Mouse (Mus musculus) intestine, postnatal 0 days (tissue): Measurements from ENCODE around the gene Lyplal1. TPM values are rescaled to one million over a fixed set of nuclear protein-coding genes. Genes with fewer than 3 reads are reported as not detected.

ENCODE experiments used
- ATAC-seq: fragments of 200-750 bp; cut with Nextera tagmentation; 2 replicates; pipeline ENCODE4 v1.8.0; 2017; ENCODE audit warnings: mild to moderate bottlenecking, moderate TSS enrichment, moderate library complexity
- H3K27ac ChIP-seq: fragments of 300-500 bp; sonication (generic); 2 replicates; pipeline ENCODE4 v1.5.1; 2014; ENCODE audit warnings: mild to moderate bottlenecking, low read depth, low read length, moderate library complexity
- H3K27me3 ChIP-seq: fragments of 300-500 bp; sonication (generic); replicated peaks from 2 replicates; pipeline ENCODE4 v1.6.1; 2014; ENCODE audit warnings: low read length, mixed read lengths; ENCODE audit not compliant: control insufficient read depth, insufficient read depth
- H3K36me3 ChIP-seq: fragments of 300-500 bp; sonication (generic); 2 replicates; pipeline ENCODE4 v1.6.1; 2014; ENCODE audit warnings: mild to moderate bottlenecking, moderate library complexity; ENCODE audit not compliant: control insufficient read depth, insufficient read depth
- H3K4me1 ChIP-seq: fragments of 300-500 bp; sonication (generic); replicated peaks from 2 replicates; pipeline ENCODE4 v1.6.1; 2014; ENCODE audit warnings: antibody characterized with exemption, low read length, mixed read lengths; ENCODE audit not compliant: control insufficient read depth, insufficient read depth
- H3K4me2 ChIP-seq: fragments of 300-500 bp; sonication (generic); replicated peaks from 2 replicates; pipeline ENCODE4 v1.6.1; 2014; ENCODE audit warnings: low read depth, mild to moderate bottlenecking, moderate library complexity
- H3K4me3 ChIP-seq: fragments of 300-500 bp; sonication (generic); 2 replicates; pipeline ENCODE4 v1.5.1; 2014; ENCODE audit warnings: low read depth, low read length
- H3K9ac ChIP-seq: fragments of 300-500 bp; sonication (generic); 2 replicates; pipeline ENCODE4 v1.6.1; 2014; ENCODE audit warnings: mild to moderate bottlenecking, low read depth, low read length
- H3K9me3 ChIP-seq: fragments of 300-500 bp; sonication (generic); 2 replicates; pipeline ENCODE4 v1.6.1; 2016; ENCODE audit warnings: mixed run types; ENCODE audit not compliant: control insufficient read depth
- CTCF ChIP-seq: sonication (generic); IDR thresholded peaks from 2 replicates; pipeline ENCODE4 v1.5.1; 2016; ENCODE audit warnings: low read depth, mild to moderate bottlenecking, control low read depth, antibody characterized with exemption, moderate library complexity
- WGBS: fragments of 180-500 bp; shearing (Covaris S2); extraction: QIAGEN DNeasy Blood & Tissue Kit; methylation state at CpG from one replicate; pipeline ENCODE4 v1.1.7; 2014; 5-methylcytosine and 5-hydroxymethylcytosine counted together
- polyA plus RNA-seq: library from polyadenylated mRNA; unstranded; fragments of >200 nt; fragmentation: Nextera tagmentation; extraction: Ambion mirVana; gene quantifications from 2 replicates; pipeline ENCODE4 v1.2.1, GENCODE M21; 2015

Lyplal1 gene
- polyA plus RNA-seq, 1 experiment from 2014 or later: 14.8 TPM

DNA sequence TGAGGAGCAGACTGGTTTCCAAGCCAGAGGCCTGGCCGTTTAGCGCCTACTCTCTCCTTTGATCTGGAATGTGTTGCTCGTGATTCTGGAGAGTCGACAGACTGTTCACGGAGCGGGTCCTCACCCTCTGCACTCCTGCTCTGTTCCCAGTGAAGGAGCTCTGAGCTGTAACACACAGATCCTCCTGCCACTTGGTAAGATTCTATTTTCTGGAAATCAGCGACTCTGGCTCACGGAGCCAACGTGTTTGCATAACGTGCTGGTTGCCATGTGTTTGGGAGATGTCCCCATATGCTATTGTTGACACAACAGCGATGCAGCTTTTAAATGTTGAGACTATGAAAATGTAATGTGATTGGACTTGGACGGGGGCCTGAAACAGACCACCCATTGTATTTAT is 20.8 kb upstream of the Lyplal1 start:
- TF ChIP-seq CTCF: no peak
- Histone ChIP-seq H3K4me1 (no peaks in the 10 kb centered on the region), H3K9ac (no peak overlapping the region), H3K36me3 (no peaks in the 10 kb centered on the region), H3K9me3 (no peaks in the 10 kb centered on the region), H3K27ac (no peak overlapping the region), H3K4me3 (no peak overlapping the region), H3K4me2 (no peak overlapping the region), H3K27me3 (no peaks in the 10 kb centered on the region)
- ATAC-seq: no peak
- WGBS: 69% methylated on average over 12 of the region's 12 CpGs

DNA sequence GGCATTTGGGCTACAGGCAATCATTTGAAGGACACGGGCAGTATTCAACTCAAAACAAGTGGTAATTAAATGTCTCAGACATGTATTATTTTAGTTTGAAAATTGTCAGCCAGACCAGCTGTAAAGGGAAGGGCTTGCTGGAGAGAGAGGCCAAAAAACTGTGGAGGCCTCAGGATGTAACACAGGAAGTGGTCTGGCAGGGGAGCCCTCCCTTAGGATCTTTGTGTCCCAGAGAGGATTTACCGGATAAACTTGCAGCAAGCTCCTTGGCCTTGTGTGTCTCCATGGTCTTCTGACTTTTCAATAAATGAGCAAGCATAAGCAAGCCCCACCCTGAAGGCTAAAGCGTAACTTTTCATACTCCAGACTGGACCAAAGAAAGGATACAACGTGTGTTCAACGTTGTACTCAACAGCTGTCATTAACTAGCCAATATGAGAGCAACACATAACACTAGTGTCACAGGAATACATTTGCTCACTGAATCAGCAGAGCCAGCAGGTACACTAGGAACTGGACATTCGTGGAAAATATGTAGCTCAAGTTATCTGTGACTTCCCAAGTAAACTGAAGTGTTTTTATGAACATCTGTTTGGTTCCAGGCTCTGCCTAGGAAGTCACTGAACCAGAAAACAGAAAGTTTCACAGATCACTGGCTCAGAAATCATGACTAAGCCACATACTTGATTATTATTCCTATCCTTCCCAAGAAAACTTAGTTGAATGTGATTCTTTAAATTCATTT is 19.7 kb upstream of the Lyplal1 start:
- no peak for ATAC-seq
- Histone ChIP-seq H3K4me1 (no peaks in the 10 kb centered on the region), H3K4me2 (no peak overlapping the region), H3K9me3 (no peaks in the 10 kb centered on the region), H3K36me3 (no peaks in the 10 kb centered on the region), H3K4me3 (no peak overlapping the region), H3K9ac (no peak overlapping the region), H3K27ac (no peak overlapping the region), H3K27me3 (no peaks in the 10 kb centered on the region)
- whole genome bisulfite sequencing: 66% methylated on average over 6 of the region's 6 CpGs
- no peak for TF ChIP-seq CTCF

DNA sequence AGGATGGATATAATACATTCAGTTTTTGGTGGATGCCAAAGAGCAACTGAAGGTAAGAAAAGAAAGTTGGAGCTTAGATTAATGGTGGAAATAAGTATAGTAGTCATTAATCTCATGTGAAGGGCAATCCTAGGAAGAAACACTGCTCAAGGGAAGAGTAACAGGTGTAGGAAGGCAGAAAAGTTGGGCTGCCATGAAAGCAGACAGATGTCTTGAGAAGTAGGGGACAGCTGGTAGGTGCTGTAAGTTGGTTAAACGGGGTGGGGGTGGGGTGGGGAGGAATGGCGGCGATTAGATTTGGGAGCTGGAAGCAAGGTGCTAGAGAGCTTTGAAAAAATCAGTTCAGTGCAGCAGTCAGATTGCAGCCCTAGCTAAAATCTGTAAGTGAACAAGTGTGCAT is 14.4 kb upstream of the Lyplal1 start:
- ATAC-seq: no peak
- Histone ChIP-seq H3K4me1 (no peaks in the 10 kb centered on the region), H3K9me3 (no peaks in the 10 kb centered on the region), H3K4me2 (no peak overlapping the region), H3K27ac (no peak overlapping the region), H3K36me3 (no peaks in the 10 kb centered on the region), H3K4me3 (no peak overlapping the region), H3K9ac (no peak overlapping the region), H3K27me3 (no peaks in the 10 kb centered on the region)
- no peak for TF ChIP-seq CTCF
- WGBS: 79% methylated on average over 3 of the region's 3 CpGs

DNA sequence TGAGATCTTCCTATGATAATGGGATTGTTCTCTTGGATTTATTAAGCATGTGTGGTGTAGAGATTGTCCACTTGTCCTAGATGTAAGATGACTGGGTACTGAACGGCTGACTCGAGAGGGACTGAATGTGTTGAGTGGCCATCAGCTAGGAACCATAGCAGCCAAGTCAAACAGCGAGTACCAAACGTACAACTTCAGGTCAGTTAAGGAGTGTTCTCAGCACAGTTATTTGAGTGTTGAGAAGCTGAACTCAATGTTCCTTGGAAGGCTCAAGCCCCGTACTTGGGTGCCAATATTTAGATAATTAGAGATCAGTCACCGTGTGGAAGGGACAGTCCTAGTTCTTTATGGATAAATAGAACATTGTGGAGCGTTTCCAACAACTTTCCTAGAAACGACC is 11.8 kb upstream of the Lyplal1 start:
- Histone ChIP-seq H3K9me3 (no peaks in the 10 kb centered on the region), H3K36me3 (no peaks in the 10 kb centered on the region), H3K27ac (no peak overlapping the region), H3K27me3 (no peaks in the 10 kb centered on the region), H3K9ac (no peak overlapping the region), H3K4me3 (no peak overlapping the region), H3K4me1 (no peaks in the 10 kb centered on the region), H3K4me2 (no peak overlapping the region)
- no peak for ATAC-seq
- 88% methylated on average over 8 of the region's 8 CpGs for WGBS
- no peak for TF ChIP-seq CTCF

DNA sequence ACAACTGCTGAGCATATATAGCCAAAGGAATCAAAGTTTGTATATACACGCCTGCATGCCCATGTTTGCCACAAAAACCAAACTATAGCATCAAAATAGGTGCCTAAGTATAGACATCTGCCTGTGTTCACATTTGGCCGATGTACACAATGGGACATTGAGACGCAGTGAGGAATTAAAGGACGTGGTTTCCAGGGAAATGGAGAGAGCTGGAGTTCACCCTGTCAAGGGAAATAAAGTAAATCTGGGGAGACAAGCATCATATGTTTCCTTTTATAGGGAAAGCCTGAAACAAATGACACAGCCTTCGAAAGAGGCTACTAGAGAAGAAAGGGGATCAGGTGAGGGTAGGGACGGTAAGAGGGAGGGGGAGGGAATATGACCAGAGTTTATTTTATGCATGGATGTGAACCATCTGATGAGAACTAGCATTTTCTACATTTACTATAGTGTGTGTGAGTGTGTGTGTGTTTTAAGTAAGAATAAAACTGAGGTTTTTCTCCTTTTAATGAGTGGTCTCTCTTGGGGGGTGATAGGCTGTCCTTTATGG is 9.3 kb upstream of the Lyplal1 start:
- whole genome bisulfite sequencing: 76% methylated on average over 6 of the region's 6 CpGs
- no peak for TF ChIP-seq CTCF
- H3K4me1 ChIP-seq: no peaks in the 10 kb centered on the region

DNA sequence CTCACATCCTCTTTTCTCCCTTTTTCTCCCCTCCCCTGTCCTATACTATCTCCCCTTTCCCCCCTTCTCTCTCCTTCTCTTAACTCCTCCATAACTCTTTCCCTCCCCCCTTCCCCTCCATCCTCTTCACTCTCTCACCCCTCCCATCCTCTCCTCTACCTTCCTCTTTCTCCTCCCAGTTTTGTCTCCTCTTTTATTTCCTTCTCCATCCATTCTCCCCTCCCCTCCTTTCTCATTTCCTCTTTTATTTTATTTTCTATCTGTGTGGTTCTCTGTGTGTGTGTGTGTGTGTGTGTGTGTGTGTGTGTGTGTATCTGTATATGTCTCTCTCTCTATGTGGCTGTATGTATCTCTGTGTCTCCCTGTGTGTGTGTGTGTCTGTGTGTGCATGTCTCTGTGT is 6.6 kb upstream of the Lyplal1 start:
- no peak for TF ChIP-seq CTCF
- H3K4me1 ChIP-seq: no peaks in the 10 kb centered on the region
- no peaks in the 10 kb centered on the region for H3K9me3 ChIP-seq
- no peak for ATAC-seq
- no peaks in the 10 kb centered on the region for H3K36me3 ChIP-seq
- H3K4me3 ChIP-seq: no peak overlapping the region
- no peak overlapping the region for H3K4me2 ChIP-seq
- H3K9ac ChIP-seq: no peak overlapping the region
- H3K27ac ChIP-seq: no peak overlapping the region
- H3K27me3 ChIP-seq: no peaks in the 10 kb centered on the region

More for the DNA sequence above, 9.3 kb upstream of the Lyplal1 start:
- Histone ChIP-seq H3K9me3 (no peaks in the 10 kb centered on the region), H3K27ac (no peak overlapping the region), H3K27me3 (no peaks in the 10 kb centered on the region), H3K36me3 (no peaks in the 10 kb centered on the region), H3K9ac (no peak overlapping the region), H3K4me3 (no peak overlapping the region), H3K4me2 (no peak overlapping the region)
- ATAC-seq: no peak
